Mouse (Mus musculus) gastrocnemius, adult 18-20 months (tissue): ENCODE measurements around the gene Nat10. TPM values are rescaled to one million over a fixed set of nuclear protein-coding genes. Genes with fewer than 3 reads are reported as not detected.

Experiments used
- DNase-seq: peaks from one replicate; pipeline ENCODE4 v3.0.0; 2021; ENCODE audit warnings: low spot score
- total RNA-seq, 2 experiments: library from RNA; stranded (reverse); gene quantifications; 2 replicates each; pipeline ENCODE4 v1.2.3; 2021

The Nat10 gene
- total RNA-seq, 2 experiments from 2014 or later, result 14.3 to 17.3 TPM

DNA sequence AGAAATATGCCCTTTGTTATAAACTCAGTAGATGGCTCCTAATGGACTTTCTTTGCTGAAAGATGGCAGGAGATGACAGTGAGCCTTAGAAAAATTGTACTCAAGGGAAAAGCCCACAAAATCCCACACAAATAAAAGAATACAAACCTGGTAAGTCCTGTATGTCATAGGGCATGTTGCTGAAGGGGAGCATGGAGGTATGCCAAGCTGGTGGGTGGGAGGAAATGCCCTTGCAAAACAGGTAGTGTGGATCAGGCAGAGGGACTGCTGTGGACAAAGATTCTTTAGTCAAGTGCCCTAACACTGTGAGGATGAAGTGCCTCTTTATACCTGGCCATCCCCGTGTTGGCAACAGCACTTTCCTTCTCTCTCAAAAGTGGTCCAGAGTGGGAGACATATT is 68.3 kb downstream of the Nat10 start:
- no peak for DNase-seq

DNA sequence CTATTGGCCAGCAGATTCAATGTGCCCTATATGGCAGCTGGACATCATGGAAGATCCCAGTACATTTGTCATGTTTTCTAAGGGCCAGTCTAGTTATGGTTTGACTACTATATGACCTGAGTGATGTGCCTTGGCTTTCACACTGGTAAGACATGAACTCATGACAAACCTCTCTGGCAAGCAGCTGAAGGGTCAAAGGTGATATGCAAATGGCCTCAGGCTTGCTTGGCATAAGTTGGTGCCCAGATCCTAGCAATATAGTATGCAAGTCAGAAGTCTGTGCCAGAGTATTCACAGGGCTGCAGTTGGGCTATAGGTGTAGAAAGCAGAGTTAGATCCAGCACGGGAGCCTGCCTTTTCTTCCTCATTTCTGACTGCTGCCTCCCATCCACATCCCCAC is 69.8 kb downstream of the Nat10 start:
- DNase-seq, result no peak

DNA sequence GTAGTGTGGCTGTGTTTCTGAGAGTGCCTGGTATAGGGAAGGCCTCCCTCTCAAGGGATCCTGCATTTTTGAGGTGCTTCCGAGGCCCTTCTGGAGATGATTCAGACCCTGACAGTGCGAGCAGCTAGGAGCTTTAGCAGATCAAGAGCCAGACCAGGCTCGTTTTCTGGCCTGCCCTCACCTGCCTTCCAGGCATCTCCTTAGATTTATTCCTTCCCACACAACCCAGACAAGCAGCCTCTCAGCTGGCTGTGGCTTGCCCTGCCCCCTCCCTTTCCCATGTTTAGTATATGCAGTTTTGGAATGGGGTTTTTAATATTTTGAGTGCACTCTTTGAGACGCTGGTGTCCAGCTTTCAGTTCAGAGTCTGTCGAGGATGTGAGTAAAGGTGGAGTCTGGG is 70.2 kb downstream of the Nat10 start:
- no peak for DNase-seq

DNA sequence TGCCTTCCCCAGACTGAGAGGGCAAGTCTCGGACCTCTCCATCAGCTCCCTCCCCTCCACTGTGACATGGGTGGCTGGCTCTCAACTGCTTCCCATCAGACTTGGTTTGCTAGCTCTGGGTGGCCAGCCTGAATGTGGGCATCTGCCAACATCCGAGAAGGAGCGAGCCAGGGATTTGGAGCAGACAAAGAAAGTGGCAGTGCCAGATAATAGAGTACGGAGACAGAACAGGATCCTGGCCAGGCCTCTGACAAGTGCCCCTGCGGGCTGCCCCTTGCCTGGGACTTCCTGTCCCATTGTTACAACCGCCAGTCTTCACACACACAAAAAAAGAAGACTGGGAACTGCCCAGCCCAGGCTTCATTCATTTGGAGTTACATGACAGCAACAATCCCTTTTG is 70.6 kb downstream of the Nat10 start:
- DNase-seq, result no peak

DNA sequence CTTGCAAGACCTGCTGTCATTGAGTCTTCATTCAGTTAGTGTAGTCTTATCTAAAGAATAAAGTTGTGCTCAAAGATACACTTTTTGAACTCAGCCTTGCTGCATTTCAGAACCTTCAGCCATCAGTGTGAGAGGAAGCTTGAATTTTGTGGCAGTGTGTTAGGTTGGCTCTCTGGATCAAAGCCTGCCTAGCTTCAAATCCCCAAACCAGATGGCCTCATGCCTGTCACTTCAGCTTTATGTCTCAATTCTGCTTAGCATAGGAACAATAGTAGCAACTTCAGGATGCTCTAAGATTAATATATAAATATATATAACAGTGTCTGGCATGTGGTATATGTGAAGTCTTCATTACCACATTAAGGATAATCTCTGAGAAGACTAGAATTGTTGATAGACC is 73.2 kb downstream of the Nat10 start:
- no peak for DNase-seq

DNA sequence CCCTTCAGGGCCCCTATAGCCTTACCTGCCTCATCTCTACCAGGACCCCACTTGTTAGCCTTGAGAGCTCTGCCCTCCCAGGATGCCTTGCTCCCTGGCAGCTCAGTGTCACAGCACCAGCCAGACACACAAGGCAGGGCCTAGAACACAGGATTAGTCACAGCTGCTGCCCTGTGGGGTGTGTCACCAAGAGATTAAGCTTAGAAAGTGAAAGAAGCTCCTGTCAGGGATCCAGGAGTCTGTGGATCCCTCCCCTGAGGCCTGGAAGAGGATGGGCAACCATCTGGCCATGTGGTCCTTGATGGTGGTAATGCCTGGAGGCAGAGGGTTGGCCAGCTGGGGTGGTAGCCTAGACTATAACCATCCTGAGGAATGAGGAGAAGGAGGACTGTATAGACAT is 73.9 kb downstream of the Nat10 start:
- no peak for DNase-seq

DNA sequence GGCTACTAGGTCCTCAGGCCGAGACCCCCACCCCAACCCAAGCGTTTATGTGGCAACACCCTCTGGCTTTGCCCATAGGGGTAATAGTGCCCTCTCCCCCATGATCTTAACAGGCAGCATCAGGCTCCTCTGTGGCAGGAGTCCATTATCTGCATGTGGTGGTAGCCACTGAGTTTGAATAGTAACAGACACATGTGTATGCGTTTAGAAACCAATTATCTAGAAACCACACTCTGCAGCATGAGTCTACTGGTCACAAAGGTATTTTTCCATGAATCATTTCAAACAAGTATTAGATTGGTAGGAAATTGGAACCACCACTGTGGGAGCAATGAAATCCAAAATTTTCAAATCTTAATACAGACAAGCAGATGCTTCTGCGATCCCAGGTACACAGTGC is 75.5 kb downstream of the Nat10 start:
- no peak for DNase-seq

DNA sequence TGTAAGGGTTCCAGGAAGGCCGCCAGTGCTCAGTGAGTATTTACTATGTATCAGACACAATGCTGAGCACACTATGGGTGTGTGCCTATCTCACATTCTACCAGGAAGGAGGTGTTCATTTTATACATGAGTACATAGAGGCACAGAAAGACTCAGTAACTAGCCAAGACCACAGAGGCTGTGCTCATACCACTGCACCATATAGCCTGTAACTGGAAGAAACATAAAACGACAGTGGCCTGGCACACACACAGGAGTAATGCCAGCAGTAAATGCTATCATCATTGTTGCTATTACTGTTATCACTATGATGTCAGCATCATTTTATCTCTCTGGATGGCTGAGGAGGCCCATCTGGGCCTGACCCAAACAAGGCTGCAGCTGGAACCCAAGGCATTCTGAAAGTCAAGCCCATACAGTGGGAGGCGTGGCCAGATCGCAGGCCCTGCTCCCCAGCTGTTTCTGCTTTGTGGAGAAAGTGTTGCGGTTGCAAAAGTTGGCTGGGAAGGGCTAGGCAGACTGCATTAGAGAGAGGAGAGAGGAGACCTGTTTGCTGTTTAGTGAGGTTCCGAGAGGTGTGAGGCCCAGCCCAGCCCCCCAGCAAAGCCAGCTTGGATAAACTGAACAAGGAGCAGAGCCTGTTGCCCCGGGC is 76.0 kb downstream of the Nat10 start:
- no peak for DNase-seq

DNA sequence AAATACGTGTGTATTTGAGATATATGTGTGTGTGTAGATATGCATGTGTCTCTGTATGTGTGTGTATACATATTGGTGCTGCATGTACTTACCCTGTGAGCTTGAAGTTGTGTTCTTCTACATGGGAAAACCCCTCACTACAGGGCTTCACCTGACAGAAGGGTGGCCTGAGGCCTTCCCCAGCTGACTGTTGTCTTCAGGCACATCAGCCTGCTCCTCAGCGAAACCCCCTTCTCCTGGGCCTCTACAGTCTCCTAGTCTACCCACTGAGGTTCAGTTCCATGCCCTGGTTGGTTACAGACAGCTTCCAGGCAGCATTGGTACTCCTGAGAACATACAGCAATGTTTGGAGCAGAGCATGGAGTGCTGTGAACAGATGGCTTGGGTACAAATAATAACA is 76.6 kb downstream of the Nat10 start:
- no peak for DNase-seq

DNA sequence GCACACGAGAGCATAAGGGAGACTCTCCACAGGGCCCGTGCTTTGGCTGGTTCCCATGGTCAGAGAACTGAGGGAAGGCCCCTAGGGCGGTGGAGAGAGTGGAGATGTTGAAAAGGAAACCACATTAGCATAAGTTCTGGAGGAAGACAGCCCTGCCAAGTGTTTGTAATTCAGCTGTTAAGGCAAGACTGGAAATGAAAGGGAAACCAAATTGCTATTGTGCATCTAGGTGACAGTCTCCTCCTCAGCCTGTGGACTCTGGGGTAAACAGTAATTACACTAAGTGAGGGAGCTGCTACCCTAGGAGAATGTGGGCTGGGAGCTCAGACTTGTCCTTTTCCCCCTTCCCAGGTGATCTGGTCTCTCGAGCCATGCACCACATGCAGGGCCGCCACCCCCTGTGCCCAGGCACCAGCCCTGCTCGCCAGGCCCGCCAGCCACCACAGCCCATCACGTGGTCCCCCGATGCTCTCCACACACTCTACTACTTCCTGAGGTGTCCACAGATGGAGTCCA is 78.1 kb downstream of the Nat10 start:
- no peak for DNase-seq

DNA sequence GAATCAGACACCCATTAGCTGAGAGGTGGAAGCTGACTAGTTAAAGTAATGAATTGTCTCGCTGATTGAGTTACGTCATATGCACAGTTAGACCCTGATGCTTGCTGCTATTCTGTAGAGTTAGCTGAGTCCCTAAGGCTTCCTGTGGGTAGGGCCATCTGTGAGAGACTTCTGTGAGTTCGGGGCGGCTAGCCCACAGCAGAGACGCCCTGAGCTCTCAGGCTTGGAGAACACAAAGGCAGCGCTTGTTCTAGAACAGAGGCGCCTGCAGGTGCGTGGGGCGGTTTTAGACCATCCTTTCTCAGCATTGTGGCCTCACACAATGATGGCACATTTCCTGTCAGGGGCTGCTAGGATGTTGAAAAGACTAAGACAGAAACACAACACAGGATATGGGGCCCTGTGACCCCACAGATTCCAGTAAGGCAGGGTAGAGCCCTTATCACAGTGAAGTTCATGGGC is 78.8 kb downstream of the Nat10 start:
- DNase-seq, result no peak

DNA sequence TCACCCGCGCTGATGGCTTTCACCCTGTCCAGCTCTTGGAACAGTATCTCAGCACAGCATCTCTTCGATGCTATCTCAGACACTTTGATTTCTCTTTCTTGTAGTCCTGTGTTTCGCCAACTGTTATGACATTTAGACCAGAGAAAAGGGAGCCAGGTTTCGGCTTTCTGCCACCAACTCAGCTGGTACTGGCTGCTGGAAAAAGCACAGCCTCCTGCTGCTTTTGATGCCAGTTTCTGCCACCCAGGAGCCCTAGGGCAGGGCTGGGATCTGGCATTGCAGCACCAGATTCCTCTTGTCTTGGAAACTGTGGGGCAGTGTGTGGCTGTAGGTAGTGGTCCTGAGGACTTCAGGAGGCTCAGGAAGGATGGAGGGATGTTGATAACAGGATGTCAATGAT is 79.9 kb downstream of the Nat10 start:
- DNase-seq, result peak; percentile 40

DNA sequence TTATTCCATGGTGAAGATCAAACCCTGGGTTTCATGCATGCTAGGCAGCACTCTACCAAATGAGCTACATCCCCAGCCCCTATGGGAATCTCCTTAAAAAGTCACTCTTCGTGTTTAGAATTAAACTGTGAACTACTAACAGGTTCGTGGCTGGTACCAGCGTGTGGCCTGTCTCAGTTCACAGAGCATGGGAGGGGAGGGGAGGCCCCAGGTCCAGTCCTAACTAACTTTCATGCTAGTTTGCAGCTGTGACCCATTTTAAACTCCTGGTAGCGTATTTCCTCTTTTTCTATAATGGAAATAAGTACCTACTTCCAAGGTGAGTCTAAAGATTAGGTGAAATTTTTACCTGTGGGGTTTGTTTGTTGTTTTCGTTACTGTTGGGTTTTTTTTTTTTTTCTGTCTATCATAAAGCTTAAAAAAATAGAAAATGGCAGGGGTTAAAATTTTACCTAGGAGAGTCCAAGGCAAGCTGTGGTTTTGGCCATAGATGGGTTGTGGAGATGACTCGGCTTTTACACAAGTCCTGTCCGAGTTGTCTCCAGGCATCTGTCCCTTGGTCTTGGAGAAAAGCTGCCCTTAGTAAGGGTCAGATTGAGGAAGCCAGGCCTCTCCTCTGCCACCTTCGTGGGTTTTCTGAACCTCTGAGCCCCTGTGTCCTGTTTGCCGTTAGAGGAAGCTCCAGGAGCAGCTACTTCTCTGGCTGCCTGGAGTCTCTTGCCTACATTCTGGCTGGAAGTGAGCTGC is 80.5 kb downstream of the Nat10 start:
- DNase-seq, result no peak

DNA sequence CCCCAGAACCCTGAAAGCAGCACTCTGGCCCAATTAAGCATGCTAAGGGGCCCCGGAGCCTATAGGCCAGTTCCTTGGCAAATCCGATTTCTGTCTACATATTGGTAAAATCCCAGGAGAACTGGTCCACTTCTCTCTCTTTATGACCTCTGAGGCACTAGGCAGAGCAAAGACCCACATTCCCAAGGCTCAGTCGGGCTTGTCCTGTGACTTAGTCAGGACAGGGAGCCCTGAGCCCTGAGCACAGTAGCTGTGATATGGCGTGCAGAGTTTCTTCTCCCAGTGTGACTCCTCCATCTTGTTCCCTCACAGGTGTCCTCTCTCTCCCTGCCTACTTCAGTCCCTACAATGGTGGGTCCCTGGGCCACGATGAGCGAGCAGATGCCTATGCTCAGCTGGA is 82.6 kb downstream of the Nat10 start:
- no peak for DNase-seq

DNA sequence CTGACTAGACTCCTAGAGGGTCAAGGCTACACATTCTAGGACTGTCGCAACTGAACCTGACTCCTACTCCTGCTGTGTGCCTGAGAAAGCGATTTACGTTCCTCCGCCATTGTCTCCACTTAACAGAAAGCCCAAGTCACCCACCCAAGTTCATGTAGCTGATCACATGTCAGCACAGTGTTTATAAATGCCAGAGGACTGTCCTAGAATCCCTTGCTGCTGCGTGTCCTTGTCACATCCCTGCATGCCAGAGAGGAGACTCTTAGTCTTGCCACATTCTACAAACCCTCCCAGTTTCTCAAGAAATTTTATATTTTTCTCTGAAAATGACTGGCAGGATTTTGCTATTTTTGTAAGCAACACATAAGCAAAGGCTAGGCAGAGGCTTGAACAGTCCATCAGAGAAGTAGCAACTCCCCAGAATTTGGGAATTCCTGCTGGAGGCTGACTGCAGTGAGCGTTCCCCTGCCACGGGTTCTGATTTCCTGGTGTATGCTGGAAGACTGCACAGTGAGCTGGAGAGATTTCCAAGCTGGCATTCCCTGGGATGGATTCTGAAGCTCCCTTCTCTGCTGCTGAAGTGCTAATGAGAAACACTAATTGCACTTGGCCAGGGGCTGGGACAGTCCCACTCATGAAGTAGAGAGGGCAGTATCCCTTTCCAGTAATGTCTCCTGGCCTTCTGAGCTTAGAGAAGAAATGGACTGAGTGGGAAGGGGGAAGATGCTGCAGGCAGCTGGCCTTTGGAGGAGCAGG is 83.3 kb downstream of the Nat10 start:
- no peak for DNase-seq

DNA sequence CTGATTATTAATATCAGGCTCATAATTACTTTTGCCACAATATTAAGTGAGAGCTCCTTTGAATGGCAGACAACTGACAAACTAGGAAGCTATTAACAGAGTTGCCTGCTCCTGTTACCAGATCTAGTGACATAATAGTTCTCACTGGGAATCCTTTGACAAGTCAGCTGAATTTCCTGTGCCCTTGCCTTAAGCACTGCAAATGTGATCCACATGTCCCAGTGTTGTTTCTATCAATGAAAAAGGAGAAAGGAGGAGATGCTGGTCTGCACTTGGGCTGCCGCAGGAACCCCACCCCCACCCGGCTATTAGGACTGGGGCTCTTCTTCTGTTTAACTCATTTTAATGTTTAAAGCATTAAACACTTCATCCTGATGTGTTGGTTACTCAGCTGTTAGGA is 84.3 kb downstream of the Nat10 start:
- no peak for DNase-seq

DNA sequence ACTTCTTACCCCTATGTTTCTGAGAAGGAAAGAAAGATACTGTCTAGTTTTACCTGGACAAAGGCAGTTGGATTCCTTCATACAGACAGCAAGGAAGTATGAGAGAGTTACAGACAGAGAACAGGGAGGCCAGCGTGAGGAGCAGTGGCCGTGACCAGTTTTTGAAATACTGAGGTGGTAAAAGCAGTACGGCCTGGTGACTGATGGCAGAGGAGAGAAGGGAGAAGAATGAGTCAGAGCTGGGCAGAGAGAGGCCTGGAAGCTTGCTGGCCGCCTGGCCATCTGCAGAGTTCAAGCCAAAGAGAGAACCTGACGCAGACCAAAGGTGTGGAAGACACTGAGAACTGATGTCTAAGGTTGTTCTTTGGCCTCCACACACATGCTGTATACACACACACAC is 85.7 kb downstream of the Nat10 start:
- no peak for DNase-seq

DNA sequence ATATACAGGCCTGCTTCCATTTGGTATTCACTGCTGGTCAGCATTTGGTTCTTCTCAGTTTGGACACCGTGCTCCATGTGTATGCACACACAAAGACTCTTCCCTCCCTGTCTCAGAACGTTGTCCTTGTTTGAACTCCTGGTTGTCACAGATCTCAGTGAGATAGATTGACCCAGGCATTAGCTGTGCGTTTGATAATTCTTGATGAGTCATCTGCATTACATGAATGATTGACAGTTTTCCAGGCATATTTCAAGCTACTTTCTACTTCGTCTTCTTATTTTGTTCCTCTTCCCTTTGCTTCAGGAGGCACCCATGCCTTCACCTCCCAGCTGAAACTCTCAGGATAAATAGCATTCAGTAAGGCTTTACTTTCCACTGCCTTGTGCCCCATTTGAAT is 87.5 kb downstream of the Nat10 start:
- no peak for DNase-seq

DNA sequence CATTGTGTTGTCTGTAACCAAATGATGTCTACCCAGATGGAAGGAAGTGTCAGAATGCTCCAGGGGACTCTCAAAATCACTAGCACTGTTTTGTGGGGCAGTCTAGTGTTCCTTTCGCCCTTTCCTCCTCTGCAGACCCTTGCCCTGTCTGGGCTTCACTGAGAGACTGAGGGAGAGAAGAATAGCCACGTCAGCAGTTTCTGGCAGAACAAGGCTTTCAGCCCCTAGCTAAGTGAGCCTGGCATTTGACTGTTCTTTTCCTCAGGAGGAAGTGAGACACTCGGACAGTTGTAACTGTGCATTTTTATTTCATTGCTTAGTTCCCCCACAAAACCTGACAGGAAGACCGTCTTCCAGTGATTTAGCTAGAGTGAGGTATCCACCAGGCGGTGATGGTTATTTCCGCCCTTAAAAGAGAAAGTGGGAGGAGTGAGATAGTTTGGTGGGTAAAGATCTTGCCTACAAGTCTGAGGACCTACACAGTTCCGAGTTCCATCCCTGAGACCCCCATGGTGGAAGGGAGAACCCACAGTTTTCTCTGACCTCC is 88.4 kb downstream of the Nat10 start:
- no peak for DNase-seq
